ENCODE assay signal across 8 mouse cellular contexts in the genomic region with DNA sequence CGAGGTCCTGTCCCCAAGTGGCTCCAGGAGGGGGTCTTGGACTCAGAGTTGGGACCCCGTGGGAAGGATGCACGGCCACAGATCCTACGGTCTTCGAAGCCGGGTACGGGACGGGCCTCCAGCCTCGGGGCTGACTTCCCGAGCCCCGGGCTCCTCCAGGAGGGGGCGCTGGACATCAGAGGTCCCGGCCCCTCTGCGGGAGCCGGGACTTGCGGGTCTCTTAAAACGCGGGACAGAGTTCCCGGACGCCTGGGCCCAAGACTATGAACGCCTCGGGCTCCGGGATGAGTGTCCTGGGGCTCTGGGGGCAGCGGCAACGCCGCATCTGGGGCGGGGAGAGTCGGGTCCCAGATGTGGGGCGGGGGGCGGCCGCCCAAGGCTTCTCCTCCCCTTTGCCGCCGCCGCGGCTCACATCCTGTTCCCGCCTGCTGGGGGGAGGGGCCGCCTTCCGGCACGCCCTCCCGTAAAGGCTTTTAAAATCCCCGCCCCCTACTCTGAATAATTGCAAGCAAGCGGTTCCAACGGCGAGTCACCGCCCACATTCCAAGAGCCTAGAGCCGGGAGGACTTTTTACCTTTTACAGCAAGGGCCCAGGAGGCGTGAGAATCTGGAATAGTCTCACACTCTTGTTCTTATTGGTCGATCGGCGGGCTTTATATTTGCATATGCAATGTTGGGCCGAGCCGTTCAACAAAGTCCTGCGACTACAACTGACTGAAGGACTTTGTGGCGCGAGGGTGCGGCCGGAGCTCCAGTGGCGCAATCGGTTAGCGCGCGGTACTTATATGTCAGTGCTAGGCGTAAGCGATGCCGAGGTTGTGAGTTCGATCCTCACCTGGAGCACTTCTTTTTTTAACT. TPM values are rescaled to one million over a fixed set of nuclear protein-coding genes. Genes with fewer than 3 reads are reported as not detected.
DNase-seq lines count a peak whose midpoint lies in the region; ATAC-seq and TF ChIP-seq lines count a peak whose summit lies in the region.

A gene (minus strand): TSS at position 349 of the 858 bp plus-strand sequence.

- peak; percentile 43; the same call in 1 of the 2 replicates for TF ChIP-seq CTCF in bone marrow, adult 2 months (IDR thresholded peaks at IDR 0.05; ENCODE audit: control insufficient read depth, insufficient read depth, low read length)
- peak; percentile 59 for TF ChIP-seq CTCF in midbrain, postnatal 0 days (IDR thresholded peaks at IDR 0.05)

- ATAC-seq in embryonic facial prominence, embryonic 15.5 days (ENCODE audit: insufficient number of reproducible peaks, low FRiP score, low TSS enrichment, low read depth): peak; percentile 92
- peak; percentile 91 for ATAC-seq in limb, embryonic 14.5 days (ENCODE audit: low FRiP score, low read depth)
- ATAC-seq in midbrain, postnatal 0 days (ENCODE audit: low FRiP score): peak; percentile 86

- H3K4me1 ChIP-seq in bone marrow, adult 2 months (ENCODE audit: control insufficient read depth, insufficient read depth, low read length): peaks cover 1% of the 10 kb centered on the region; the same call in 1 of the 2 replicates
- H3K4me1 ChIP-seq in embryonic facial prominence, embryonic 15.5 days: peaks cover 60% of the 10 kb centered on the region
- H3K4me1 ChIP-seq in limb, embryonic 14.5 days (ENCODE audit: control insufficient read depth, insufficient read depth, low read length): peaks cover 34% of the 10 kb centered on the region
- peaks cover 18% of the 10 kb centered on the region; the same call in 1 of the 2 replicates for H3K4me1 ChIP-seq in midbrain, postnatal 0 days (ENCODE audit: insufficient read depth, low read length)

- WGBS in bone marrow, adult 2 months: under 1% methylated on average over 66 of the region's 66 CpGs
- under 1% methylated on average over 66 of the region's 66 CpGs for WGBS in embryonic facial prominence, embryonic 15.5 days
- under 1% methylated on average over 41 of the region's 66 CpGs for WGBS in limb, embryonic 14.5 days
- WGBS in midbrain, postnatal 0 days: under 1% methylated on average over 58 of the region's 66 CpGs

- H3K27ac ChIP-seq in bone marrow, adult 2 months (ENCODE audit: control insufficient read depth, insufficient read depth, low read depth, low read length, poor library complexity): peak within 1 kb of the TSS; percentile 77
- peak within 1 kb of the TSS; percentile 98 for H3K27ac ChIP-seq in embryonic facial prominence, embryonic 15.5 days (replicated peaks)
- H3K27ac ChIP-seq in limb, embryonic 14.5 days (replicated peaks; ENCODE audit: low read depth, low read length): peak within 1 kb of the TSS; percentile 87
- peak within 1 kb of the TSS; percentile 51 for H3K27ac ChIP-seq in midbrain, postnatal 0 days (ENCODE audit: low read depth, low read length)

- H3K9me3 ChIP-seq in embryonic facial prominence, embryonic 15.5 days (replicated peaks): no peaks in the 10 kb centered on the region
- no peaks in the 10 kb centered on the region for H3K9me3 ChIP-seq in limb, embryonic 14.5 days (ENCODE audit: control insufficient read depth, low read length)
- H3K9me3 ChIP-seq in midbrain, postnatal 0 days (ENCODE audit: low read length): no peaks in the 10 kb centered on the region

- peak within 1 kb of the TSS; percentile 70 for H3K4me3 ChIP-seq in bone marrow, adult 2 months (replicated peaks; ENCODE audit: control insufficient read depth, low read depth, low read length)
- H3K4me3 ChIP-seq in embryonic facial prominence, embryonic 15.5 days (replicated peaks): peak within 1 kb of the TSS; percentile 83
- H3K4me3 ChIP-seq in limb, embryonic 14.5 days (replicated peaks; ENCODE audit: low read length): peak within 1 kb of the TSS; percentile 82
- H3K4me3 ChIP-seq in midbrain, postnatal 0 days (ENCODE audit: low read depth, low read length): peak within 1 kb of the TSS; percentile 77

- H3K36me3 ChIP-seq in embryonic facial prominence, embryonic 15.5 days: peaks cover 31% of the 10 kb centered on the region
- H3K36me3 ChIP-seq in limb, embryonic 14.5 days (ENCODE audit: control insufficient read depth, insufficient read depth, low read length): peaks cover 35% of the 10 kb centered on the region
- H3K36me3 ChIP-seq in midbrain, postnatal 0 days (ENCODE audit: insufficient read depth, low read length): no peaks in the 10 kb centered on the region

- no peaks in the 10 kb centered on the region for H3K27me3 ChIP-seq in embryonic facial prominence, embryonic 15.5 days
- no peaks in the 10 kb centered on the region for H3K27me3 ChIP-seq in limb, embryonic 14.5 days (ENCODE audit: control insufficient read depth, insufficient read depth, low read length)
- H3K27me3 ChIP-seq in midbrain, postnatal 0 days (ENCODE audit: insufficient read depth, low read length): no peaks in the 10 kb centered on the region

- H3K4me2 ChIP-seq in embryonic facial prominence, embryonic 15.5 days (replicated peaks): peak within 1 kb of the TSS; percentile 82
- H3K4me2 ChIP-seq in limb, embryonic 14.5 days (replicated peaks; ENCODE audit: low read depth, low read length, severe bottlenecking): peak within 1 kb of the TSS; percentile 95
- peak within 1 kb of the TSS; percentile 99 for H3K4me2 ChIP-seq in midbrain, postnatal 0 days (ENCODE audit: low read depth, low read length, poor library complexity, severe bottlenecking)

- H3K9ac ChIP-seq in embryonic facial prominence, embryonic 15.5 days: peak within 1 kb of the TSS; percentile 82
- H3K9ac ChIP-seq in limb, embryonic 14.5 days (ENCODE audit: low read depth, low read length, severe bottlenecking): peak within 1 kb of the TSS; percentile 88
- peak within 1 kb of the TSS; percentile 73 for H3K9ac ChIP-seq in midbrain, postnatal 0 days (replicated peaks; ENCODE audit: low read length, poor library complexity, severe bottlenecking)

- peak; percentile 100 for DNase-seq in 416B (ENCODE audit: low read depth)
- DNase-seq in heart, adult 8-10 months (ENCODE audit: low spot score): peak; percentile 99
- peak; percentile 100 for DNase-seq in kidney, adult 9 months
- DNase-seq in limb, embryonic 14.5 days (ENCODE audit: low spot score): peak; percentile 100
- peak; percentile 97 for DNase-seq in midbrain, postnatal 0 days (ENCODE audit: low spot score)
- DNase-seq in spleen, postnatal 14 days (ENCODE audit: low spot score in 2 of 2): peak; percentile 95 to 97

- peak; percentile 67; the same call in 1 of the 2 replicates for TF ChIP-seq POLR2A in bone marrow, adult 2 months (IDR thresholded peaks at IDR 0.05; ENCODE audit: borderline replicate concordance, control insufficient read depth, low read depth, low read length)
- TF ChIP-seq POLR2A in limb, embryonic 14.5 days (IDR thresholded peaks at IDR 0.05; ENCODE audit: borderline replicate concordance, extremely low read depth, insufficient read depth, insufficient read length): peak; percentile 68; the same call in 1 of the 2 replicates

RNA-seq across cellular contexts. Expression of the gene that starts here (rescaled TPM):
- polyA plus RNA-seq in bone marrow, adult 2 months (2011; ENCODE audit: insufficient read depth, insufficient read length, low replicate concordance, missing spikeins): 15.6 and 26.3 TPM in 2 replicates
- 66.8 and 76.1 TPM in 2 replicates for polyA plus RNA-seq in embryonic facial prominence, embryonic 15.5 days (2015; fragmentation: Nextera tagmentation; extraction: Ambion mirVana)
- total RNA-seq in heart, adult 8-10 months (2022): 10 to 100 TPM in 3 of 4 experiments, 1 to 10 TPM in 1; 8.9 to 13.2 (median 11.2) TPM
- polyA plus RNA-seq in limb, embryonic 14.5 days (2012; rRNA removed): 67.3 and 87.8 TPM in 2 replicates
- polyA plus RNA-seq in limb, embryonic 14.5 days (2014; fragmentation: Nextera tagmentation; extraction: Ambion mirVana): 59.0 and 69.1 TPM in 2 replicates
- total RNA-seq in midbrain, postnatal 0 days (2014; rRNA removed): 15.3 and 19.4 TPM in 2 replicates
- polyA plus RNA-seq in midbrain, postnatal 0 days (2015; fragmentation: Nextera tagmentation; extraction: Ambion mirVana): 7.9 and 8.0 TPM in 2 replicates

Comparison
In these comparisons a context has a peak if more than half of its experiments do, and no peak if none do; other contexts are left out.
1. Peak in every context shown above with its lines: DNase-seq, ATAC-seq, H3K4me3 ChIP-seq and H3K27ac ChIP-seq.